Mouse (Mus musculus): ENCODE measurements around the gene Dennd6a.
A peak's percentile ranks its signal among the peaks of the same experiment; 100 is the strongest.

Dennd6a gene

GRCm38 (mm10) chr14:26576255-26576780 is 2.7 kb downstream of the Dennd6a start:
- no peak for DNase-seq

- DNase-seq = no peak
These were observed 5.1 kb downstream of the Dennd6a start for GRCm38 (mm10) chr14:26578791-26579191.

GRCm38 (mm10) chr14:26579346-26580343 is 6.0 kb downstream of the Dennd6a start:
- DNase-seq = peak; percentile 94

- no peak for DNase-seq
These were observed 10.0 kb downstream of the Dennd6a start for GRCm38 (mm10) chr14:26583645-26584044.

- peak; percentile 13 for DNase-seq
These were observed 13.5 kb downstream of the Dennd6a start for GRCm38 (mm10) chr14:26587116-26587515.

GRCm38 (mm10) chr14:26591353-26591752 is 17.7 kb downstream of the Dennd6a start:
- DNase-seq = no peak

GRCm38 (mm10) chr14:26593281-26593895 is 19.7 kb downstream of the Dennd6a start:
- no peak for DNase-seq

- no peak for DNase-seq
These were observed 21.5 kb downstream of the Dennd6a start for GRCm38 (mm10) chr14:26595167-26595566.

- no peak for DNase-seq
These were observed 22.2 kb downstream of the Dennd6a start for GRCm38 (mm10) chr14:26595695-26596365.

GRCm38 (mm10) chr14:26605354-26605753 is 31.7 kb downstream of the Dennd6a start:
- DNase-seq = no peak

- DNase-seq = no peak
These were observed 36.0 kb downstream of the Dennd6a start for GRCm38 (mm10) chr14:26609674-26610073.

- no peak for DNase-seq
These were observed 37.0 kb downstream of the Dennd6a start for GRCm38 (mm10) chr14:26610689-26611088.

GRCm38 (mm10) chr14:26625301-26625700 is 51.6 kb downstream of the Dennd6a start:
- no peak for DNase-seq

GRCm38 (mm10) chr14:26626605-26627140 is 53.0 kb downstream of the Dennd6a start:
- DNase-seq = no peak

- peak; percentile 38 for DNase-seq
These were observed 63.6 kb downstream of the Dennd6a start for GRCm38 (mm10) chr14:26637025-26637850.

- peak; percentile 98 for DNase-seq
These were observed 64.4 kb downstream of the Dennd6a start, which contains the start of gene Arf4 for GRCm38 (mm10) chr14:26637851-26638707. Gene Arf4 (plus strand): TSS chr14:26638074.

GRCm38 (mm10) chr14:26638708-26639084 is 65.0 kb downstream of the Dennd6a start:
- DNase-seq = peak; percentile 82

GRCm38 (mm10) chr14:26639251-26639650 is 65.6 kb downstream of the Dennd6a start:
- DNase-seq = peak; percentile 7

GRCm38 (mm10) chr14:26639961-26640360 is 66.3 kb downstream of the Dennd6a start:
- peak; percentile 9 for DNase-seq

GRCm38 (mm10) chr14:26643006-26643624 is 69.5 kb downstream of the Dennd6a start:
- no peak for DNase-seq

All from lung, postnatal 10 days (tissue).